Mouse (Mus musculus) hindbrain, embryonic 10.5 days (tissue): ENCODE data around the gene Pamr1. TPM values are rescaled to one million over a fixed set of nuclear protein-coding genes. Genes with fewer than 3 reads are reported as not detected.

Experiments used
- DNase-seq: peaks from one replicate; pipeline ENCODE4 v3.0.0-alpha.2; 2017; ENCODE audit warnings: low spot score
- H3K27ac ChIP-seq: fragments of 300-500 bp; sonication (generic); 2 replicates; pipeline ENCODE4 v1.5.1; 2016; ENCODE audit warnings: mild to moderate bottlenecking, moderate library complexity
- H3K27me3 ChIP-seq: fragments of 300-500 bp; sonication (generic); 2 replicates; pipeline ENCODE4 v1.6.1; 2016; ENCODE audit warnings: mild to moderate bottlenecking; ENCODE audit not compliant: poor library complexity, insufficient read depth, severe bottlenecking
- H3K36me3 ChIP-seq: fragments of 300-500 bp; sonication (generic); 2 replicates; pipeline ENCODE4 v1.6.1; 2016; ENCODE audit warnings: mild to moderate bottlenecking, moderate library complexity
- H3K4me1 ChIP-seq: fragments of 300-500 bp; sonication (generic); replicated peaks from 2 replicates; pipeline ENCODE4 v1.6.1; 2016; ENCODE audit warnings: mild to moderate bottlenecking
- H3K4me3 ChIP-seq: fragments of 300-500 bp; sonication (generic); 2 replicates; pipeline ENCODE4 v1.5.1; 2016; ENCODE audit warnings: mild to moderate bottlenecking, moderate library complexity
- H3K9me3 ChIP-seq: fragments of 300-500 bp; sonication (generic); 2 replicates; pipeline ENCODE4 v1.6.1; 2016; ENCODE audit warnings: mild to moderate bottlenecking, moderate library complexity
- WGBS: fragments of 180-500 bp; shearing (Covaris S2); methylation state at CpG from one replicate; pipeline ENCODE4 v1.1.7; 2016; 5-methylcytosine and 5-hydroxymethylcytosine counted together
- polyA plus RNA-seq: library from polyadenylated mRNA; unstranded; fragments of >200 nt; fragmentation: Nextera tagmentation; extraction: Ambion mirVana; gene quantifications from 2 replicates; pipeline ENCODE4 v1.2.1, GENCODE M21; 2016

Pamr1 gene
- polyA plus RNA-seq, 1 experiment from 2014 or later = 0.68 TPM

DNA sequence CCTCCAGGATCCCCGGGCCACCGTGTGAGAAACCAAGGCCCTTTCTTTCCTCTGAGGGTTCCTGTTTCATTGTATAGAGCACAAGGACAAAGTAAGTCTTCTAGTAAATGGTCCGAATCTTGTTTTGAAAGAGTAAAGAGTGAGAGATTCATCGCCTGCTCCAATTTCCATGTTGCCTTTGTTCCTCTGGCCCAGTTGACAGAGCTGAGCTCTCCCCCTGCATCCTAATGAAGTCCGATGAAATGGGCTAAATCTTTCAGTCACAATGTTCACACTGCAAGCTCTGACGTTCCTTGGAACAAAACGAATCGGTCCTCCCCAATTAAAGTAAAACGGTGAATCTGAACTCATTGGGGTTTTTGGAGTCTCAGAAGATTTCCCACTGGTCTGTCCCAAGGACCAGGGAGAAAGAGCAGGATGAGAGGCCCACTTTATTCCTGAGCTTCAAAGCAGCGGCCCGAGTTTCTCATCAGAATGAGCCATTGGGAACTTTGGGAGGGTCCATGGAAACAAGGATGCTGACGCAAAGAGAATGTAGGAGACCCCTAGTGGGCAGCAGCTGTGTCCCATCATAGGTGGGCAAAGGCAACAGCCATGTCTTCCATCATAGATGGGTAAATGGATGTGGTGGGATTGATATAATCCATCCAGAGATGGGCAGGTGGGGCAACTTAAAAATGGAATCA lies 71.1 kb downstream of the Pamr1 start:
- H3K36me3 ChIP-seq = no peaks in the 10 kb centered on the region
- no peaks in the 10 kb centered on the region for H3K9me3 ChIP-seq
- no peaks in the 10 kb centered on the region for H3K27me3 ChIP-seq
- 0 out of 2 replicates have a peak, but pooled peaks cover 7% of the 10 kb centered on the region for H3K4me1 ChIP-seq
- 0 out of 2 replicates have a peak overlapping the region, but pooled peaks have one; percentile 0 for H3K27ac ChIP-seq
- 68% methylated on average over 12 of the region's 12 CpGs for WGBS
- DNase-seq = no peak
- no peak overlapping the region for H3K4me3 ChIP-seq

DNA sequence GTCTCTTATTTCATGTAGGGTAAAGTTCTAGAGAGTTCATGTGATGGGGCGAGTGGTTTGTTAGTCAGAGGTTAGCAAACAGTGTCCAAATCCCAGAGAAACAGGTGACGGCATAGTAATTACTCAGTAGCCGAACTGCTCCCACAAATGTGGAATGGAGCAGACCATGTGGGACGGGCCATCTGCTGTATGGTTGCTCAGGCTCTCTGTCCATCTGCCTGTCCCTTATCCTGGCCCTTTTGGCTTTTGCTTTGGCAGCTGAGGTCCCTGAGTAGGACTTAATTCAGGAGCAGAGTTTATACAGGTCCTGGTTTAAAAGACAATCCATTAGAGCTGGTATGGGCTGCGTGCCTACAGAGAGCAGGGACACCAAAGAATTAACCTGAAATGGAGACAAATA lies 72.4 kb downstream of the Pamr1 start:
- no peak for DNase-seq
- Histone ChIP-seq H3K27ac (no peak overlapping the region), H3K4me3 (no peak overlapping the region), H3K9me3 (no peaks in the 10 kb centered on the region), H3K4me1 (0 out of 2 replicates have a peak, but pooled peaks cover 7% of the 10 kb centered on the region), H3K36me3 (no peaks in the 10 kb centered on the region), H3K27me3 (no peaks in the 10 kb centered on the region)
- 87% methylated on average over 5 of the region's 5 CpGs for WGBS

DNA sequence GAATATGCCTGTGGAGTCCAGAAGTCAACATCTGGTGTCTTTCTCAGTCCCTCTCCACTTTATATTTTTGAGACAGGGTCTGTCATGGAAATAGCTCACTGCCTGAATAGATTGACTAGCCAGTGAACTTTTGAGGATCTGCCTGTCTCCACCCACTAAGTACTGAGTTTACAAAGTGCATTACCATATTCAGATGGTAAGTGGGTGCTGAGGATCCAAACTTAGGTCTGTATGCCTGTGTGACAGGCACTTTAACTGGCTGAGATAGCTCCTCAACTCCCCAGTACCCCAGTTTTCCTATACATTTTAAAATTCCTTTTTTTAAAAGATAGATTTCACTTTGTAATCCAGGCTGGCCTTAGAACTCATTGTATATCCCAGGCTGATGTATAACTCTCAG lies 73.1 kb downstream of the Pamr1 start:
- Histone ChIP-seq H3K4me1 (0 out of 2 replicates have a peak, but pooled peaks cover 7% of the 10 kb centered on the region), H3K27me3 (no peaks in the 10 kb centered on the region), H3K27ac (no peak overlapping the region), H3K4me3 (no peak overlapping the region), H3K9me3 (no peaks in the 10 kb centered on the region), H3K36me3 (no peaks in the 10 kb centered on the region)
- no peak for DNase-seq

DNA sequence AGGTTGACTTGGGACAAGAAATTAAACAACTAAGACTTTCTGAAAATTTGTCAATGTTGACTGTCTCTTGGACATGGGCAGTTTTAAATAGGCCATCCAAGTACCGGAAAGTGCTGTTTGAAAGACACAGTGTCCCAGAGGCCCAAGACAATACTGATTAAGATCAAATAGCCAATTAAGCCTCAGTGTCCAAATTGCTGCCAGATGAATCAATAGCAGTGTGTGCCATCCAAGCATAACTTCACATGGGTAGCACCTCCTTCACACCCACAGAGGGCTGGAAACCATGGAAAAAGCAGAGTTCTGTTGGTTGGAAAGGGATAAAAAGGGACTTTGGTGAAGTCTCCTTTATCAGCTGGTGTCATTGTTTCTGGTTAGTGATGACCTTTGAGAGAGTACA lies 74.7 kb downstream of the Pamr1 start:
- DNase-seq = no peak
- Histone ChIP-seq H3K4me1 (0 out of 2 replicates have a peak, but pooled peaks cover 7% of the 10 kb centered on the region), H3K9me3 (no peaks in the 10 kb centered on the region), H3K36me3 (no peaks in the 10 kb centered on the region), H3K4me3 (no peak overlapping the region), H3K27me3 (no peaks in the 10 kb centered on the region), H3K27ac (no peak overlapping the region)
- 92% methylated on average over 1 of the region's 1 CpGs for WGBS

DNA sequence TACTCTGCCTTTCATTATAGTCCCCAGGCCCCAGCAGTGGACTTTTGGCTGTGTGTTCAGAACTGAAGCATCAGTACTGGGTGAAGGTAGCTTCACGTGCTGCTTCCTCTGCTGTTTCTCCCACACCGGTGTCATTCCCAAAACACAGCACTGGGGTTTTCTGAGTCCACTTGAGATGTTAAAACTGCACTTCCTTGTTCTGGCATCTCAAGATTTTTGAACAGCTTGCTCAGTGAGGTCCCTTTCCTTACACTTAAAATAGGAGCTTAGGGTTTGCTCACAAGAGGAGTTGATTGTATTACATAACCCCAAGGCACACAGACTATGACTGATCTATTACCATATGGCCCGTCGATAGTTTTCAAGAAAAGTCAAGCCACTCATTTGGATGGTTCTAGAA lies 82.5 kb downstream of the Pamr1 start:
- no peaks in the 10 kb centered on the region for H3K4me1 ChIP-seq
- H3K27me3 ChIP-seq = no peaks in the 10 kb centered on the region
- WGBS = 92% methylated on average over 4 of the region's 4 CpGs
- H3K27ac ChIP-seq = no peak overlapping the region
- no peak overlapping the region for H3K4me3 ChIP-seq
- no peaks in the 10 kb centered on the region for H3K9me3 ChIP-seq
- DNase-seq = no peak
- no peaks in the 10 kb centered on the region for H3K36me3 ChIP-seq

DNA sequence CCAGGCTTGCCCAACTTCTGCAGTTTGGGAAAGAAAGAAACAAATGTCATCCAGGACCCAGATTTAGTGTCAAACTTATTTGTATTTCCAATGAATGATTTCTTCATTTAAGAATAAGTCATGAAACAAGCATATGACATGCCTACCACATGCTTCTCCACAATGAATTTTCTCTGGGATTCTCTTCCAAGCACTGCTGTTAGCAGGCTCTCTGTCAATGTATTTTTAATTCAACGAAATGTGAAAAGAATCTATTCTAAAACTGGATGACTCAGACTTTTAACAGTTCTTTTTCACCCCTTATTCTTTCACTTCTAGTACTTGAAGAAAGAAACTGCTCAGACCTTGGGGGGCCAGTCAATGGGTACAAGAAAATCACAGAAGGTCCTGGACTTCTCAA lies 84.2 kb downstream of the Pamr1 start:
- no peak overlapping the region for H3K27ac ChIP-seq
- no peaks in the 10 kb centered on the region for H3K9me3 ChIP-seq
- no peaks in the 10 kb centered on the region for H3K36me3 ChIP-seq
- no peak overlapping the region for H3K4me3 ChIP-seq
- no peaks in the 10 kb centered on the region for H3K27me3 ChIP-seq
- DNase-seq = no peak
- 0 out of 2 replicates have a peak, but pooled peaks cover under 1% of the 10 kb centered on the region for H3K4me1 ChIP-seq
- 85% methylated on average over 1 of the region's 1 CpGs for WGBS

DNA sequence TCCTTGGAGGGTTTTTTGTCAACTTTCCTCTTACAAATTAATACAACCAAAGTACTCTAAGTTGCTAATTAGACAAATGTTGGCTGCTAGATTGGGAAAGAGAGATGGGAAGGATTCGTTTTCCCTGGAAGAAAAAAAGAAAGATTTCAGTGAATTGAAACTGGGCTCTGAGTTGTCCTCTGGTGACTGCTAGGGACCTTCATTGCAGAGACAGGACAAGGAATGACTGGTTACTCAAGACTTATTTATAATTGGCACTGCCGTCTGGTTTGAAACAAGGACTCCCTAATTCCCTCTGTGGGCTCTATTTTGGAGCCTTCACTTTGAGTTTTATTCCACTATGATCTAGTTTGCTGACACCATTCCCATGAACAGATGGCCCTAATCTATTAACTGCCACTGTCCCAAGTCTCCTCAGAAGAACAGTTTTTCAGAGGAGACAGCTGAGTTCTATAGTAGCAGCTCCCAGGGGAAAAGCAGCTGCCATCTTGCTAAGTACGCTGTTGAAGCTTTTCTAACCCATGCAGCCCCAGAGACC lies 85.8 kb downstream of the Pamr1 start:
- 74% methylated on average over 3 of the region's 3 CpGs for WGBS
- DNase-seq = no peak
- H3K27ac ChIP-seq = no peak overlapping the region
- H3K4me1 ChIP-seq = 0 out of 2 replicates have a peak, but pooled peaks cover 3% of the 10 kb centered on the region
- H3K36me3 ChIP-seq = no peaks in the 10 kb centered on the region
- H3K27me3 ChIP-seq = no peaks in the 10 kb centered on the region
- H3K4me3 ChIP-seq = no peak overlapping the region
- no peaks in the 10 kb centered on the region for H3K9me3 ChIP-seq

DNA sequence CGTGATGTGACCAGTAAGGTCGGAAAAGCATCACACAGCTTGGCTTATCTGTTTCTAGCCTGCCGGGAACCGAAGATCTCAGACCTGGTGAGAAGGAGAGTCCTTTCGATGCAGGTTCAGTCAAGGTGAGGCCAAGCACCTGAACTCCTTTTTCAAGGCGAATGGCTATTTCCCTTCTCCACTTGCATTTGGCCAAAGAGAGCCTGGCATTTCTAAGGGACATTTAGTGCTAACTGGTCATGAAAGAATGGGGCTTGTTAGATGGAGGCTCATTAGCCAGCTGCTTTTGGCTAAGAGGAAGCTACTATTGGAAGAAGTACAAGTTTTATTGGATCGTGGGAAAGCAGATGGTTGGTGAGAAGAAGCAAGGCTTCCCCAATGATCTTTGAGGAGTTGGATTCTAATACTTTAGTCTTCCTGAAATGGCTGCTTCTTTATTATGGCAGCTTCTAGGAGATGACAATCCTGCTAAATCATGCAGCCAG lies 86.3 kb downstream of the Pamr1 start:
- 87% methylated on average over 7 of the region's 7 CpGs for WGBS
- DNase-seq = no peak
- Histone ChIP-seq H3K36me3 (no peaks in the 10 kb centered on the region), H3K27ac (no peak overlapping the region), H3K27me3 (no peaks in the 10 kb centered on the region), H3K9me3 (no peaks in the 10 kb centered on the region), H3K4me3 (no peak overlapping the region), H3K4me1 (0 out of 2 replicates have a peak, but pooled peaks cover 3% of the 10 kb centered on the region)

DNA sequence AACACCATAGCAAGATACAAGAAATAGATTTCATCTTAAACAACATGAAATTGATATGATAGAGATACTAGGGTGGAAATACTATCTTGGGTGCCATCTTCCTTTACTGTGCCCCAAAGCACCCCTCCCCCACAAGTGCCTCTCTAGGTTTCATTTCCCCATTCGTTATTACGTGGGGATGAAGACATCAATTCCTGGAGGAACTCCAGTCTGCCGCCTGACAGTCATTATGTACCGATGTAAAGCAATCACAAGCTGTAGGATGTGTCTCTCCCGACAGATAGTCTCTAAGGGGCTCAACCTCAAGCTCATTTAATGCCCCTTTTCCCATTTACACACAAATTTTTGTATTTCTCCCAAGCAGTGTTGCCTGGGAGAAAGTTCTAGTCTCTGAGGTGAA lies 88.3 kb downstream of the Pamr1 start:
- Histone ChIP-seq H3K4me1 (0 out of 2 replicates have a peak, but pooled peaks cover 3% of the 10 kb centered on the region), H3K36me3 (no peaks in the 10 kb centered on the region), H3K27me3 (no peaks in the 10 kb centered on the region), H3K27ac (no peak overlapping the region), H3K4me3 (no peak overlapping the region), H3K9me3 (no peaks in the 10 kb centered on the region)
- no peak for DNase-seq
- 68% methylated on average over 5 of the region's 5 CpGs for WGBS

DNA sequence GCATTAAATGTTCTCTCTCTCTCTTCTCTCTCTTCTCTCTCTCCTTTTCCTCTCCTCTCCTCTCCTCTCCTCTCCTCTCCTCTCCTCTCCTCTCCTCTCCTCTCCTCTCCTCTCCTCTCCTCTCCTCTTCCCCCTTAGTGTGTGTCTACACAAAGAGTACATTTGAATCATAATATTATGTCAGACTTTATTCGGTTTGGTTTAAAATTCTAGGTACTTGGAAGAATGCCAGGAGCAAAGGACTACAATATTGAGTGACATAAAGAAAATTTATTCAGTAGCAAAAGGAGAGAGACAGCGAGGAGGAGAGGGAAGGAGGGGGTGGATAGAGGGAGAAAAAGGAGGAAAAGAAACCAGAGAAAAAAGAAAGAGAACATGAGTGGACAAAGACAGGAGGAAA lies 88.9 kb downstream of the Pamr1 start:
- Histone ChIP-seq H3K27me3 (no peaks in the 10 kb centered on the region), H3K9me3 (no peaks in the 10 kb centered on the region), H3K36me3 (no peaks in the 10 kb centered on the region), H3K27ac (no peak overlapping the region), H3K4me3 (no peak overlapping the region), H3K4me1 (0 out of 2 replicates have a peak, but pooled peaks cover 3% of the 10 kb centered on the region)
- WGBS = 69% methylated on average over 2 of the region's 2 CpGs
- DNase-seq = no peak

DNA sequence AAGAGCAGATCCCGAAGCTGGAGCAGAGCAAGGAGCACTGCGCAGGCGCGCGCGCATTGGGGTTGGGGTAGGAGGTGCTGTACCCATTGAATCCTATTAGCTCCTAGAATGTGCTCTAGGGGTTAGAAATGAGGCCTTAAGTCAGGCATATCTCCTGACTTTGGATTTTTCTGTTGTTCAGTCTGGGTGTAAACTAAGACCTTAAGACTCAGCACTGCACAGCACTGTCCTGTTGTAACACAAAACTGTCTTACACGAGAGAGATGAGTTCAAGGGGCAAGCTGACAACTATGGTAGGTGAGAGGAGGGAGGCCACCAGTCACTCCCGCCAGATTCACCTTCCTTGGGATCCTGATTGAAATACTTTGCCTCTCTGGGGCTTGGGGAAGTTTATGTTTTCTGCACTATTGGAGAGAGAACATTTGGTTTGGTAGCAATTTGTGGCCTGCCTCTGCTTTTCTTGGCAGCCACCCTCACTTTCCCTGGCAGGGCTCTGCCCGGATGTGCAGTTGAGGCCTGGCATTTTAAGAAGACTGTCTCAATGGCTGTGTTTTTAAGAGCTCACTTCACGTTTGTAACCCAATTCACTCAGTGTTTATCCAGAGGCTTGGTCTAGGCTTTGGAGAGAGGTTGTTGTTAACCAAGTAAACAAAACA lies 99.2 kb downstream of the Pamr1 start:
- WGBS = 84% methylated on average over 10 of the region's 10 CpGs
- no peak for DNase-seq

DNA sequence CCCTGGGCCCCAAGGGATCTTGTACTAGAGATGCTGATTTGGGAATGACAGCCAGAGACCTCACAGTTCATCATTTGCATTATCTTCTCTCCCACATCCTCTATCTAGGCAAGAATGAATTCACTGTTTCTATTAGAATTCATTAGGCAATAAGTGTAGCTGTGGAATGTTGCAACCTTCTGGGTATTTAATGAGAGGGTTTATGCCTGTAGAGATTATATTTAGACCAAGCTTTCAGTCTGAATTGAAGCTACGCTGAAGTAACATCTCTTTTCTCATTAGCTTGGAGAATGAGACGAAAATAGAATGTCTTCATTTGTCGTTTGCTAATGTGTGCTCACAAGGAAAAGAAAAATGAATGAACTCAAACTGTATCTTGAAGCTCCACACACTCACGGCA lies 100.5 kb downstream of the Pamr1 start:
- Histone ChIP-seq H3K4me1 (0 out of 2 replicates have a peak, but pooled peaks cover 4% of the 10 kb centered on the region), H3K9me3 (no peaks in the 10 kb centered on the region), H3K27me3 (no peaks in the 10 kb centered on the region), H3K36me3 (no peaks in the 10 kb centered on the region), H3K4me3 (no peak overlapping the region), H3K27ac (no peak overlapping the region)
- DNase-seq = no peak
- 89% methylated on average over 4 of the region's 4 CpGs for WGBS

More for the DNA sequence above, 99.2 kb downstream of the Pamr1 start:
- no peak overlapping the region for H3K4me3 ChIP-seq
- no peaks in the 10 kb centered on the region for H3K36me3 ChIP-seq
- 0 out of 2 replicates have a peak, but pooled peaks cover 4% of the 10 kb centered on the region for H3K4me1 ChIP-seq
- H3K27ac ChIP-seq = no peak overlapping the region
- H3K27me3 ChIP-seq = no peaks in the 10 kb centered on the region
- no peaks in the 10 kb centered on the region for H3K9me3 ChIP-seq
